Comparison of ENCODE assay signal across 1 mouse cellular context in the genomic region with DNA sequence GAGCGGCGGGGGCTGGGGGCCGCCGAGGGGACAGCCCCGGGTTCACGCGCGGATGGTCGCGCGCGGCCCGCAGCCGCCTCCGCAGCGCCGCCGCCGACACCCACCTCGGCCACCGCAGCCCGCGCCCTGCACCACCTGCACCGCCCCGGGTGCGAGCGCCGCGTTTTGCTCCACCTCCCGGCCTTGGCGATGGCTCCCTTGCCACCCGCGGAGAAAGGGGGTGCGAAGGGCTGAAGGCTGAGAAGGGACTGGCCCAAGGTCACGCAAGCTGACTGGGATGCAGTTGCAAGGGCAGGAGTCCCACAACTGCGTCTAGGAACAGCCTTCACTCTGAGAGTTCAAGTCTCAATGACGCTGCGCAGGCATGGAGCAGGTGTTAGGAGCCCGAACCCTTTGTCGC.
TF ChIP-seq lines count a peak whose summit lies in the region.

No protein-coding gene starts in this region.

TF ChIP-seq in MEL, 35 proteins besides CTCF, POLR2A, EP300 and RAD21 (continued from another document):
- TF ChIP-seq MYB (IDR thresholded peaks at IDR 0.05; ENCODE audit: low read depth, low read length) (no peak), MXI1 (IDR thresholded peaks at IDR 0.05; ENCODE audit: low read depth, low read length) (no peak), KAT2A (conservative IDR thresholded peaks at IDR 0.05; ENCODE audit: low read depth, low read length) (no peak), UBTF (IDR thresholded peaks at IDR 0.05; ENCODE audit: borderline replicate concordance, insufficient read depth, low read depth, low read length) (no peak)
